Mouse (Mus musculus) cerebellum, adult 11-12 months (tissue): ENCODE results near the gene Tmem198.

ENCODE experiments used
- DNase-seq: peaks from one replicate; pipeline ENCODE4 v3.0.0; 2022

Gene Tmem198

GRCm38 (mm10) chr1:75455948-75456347 is 23.4 kb upstream of the Tmem198 start:
- no peak for DNase-seq

GRCm38 (mm10) chr1:75456746-75457564 is 22.4 kb upstream of the Tmem198 start:
- DNase-seq, result peak; percentile 40

- no peak for DNase-seq
Observed at GRCm38 (mm10) chr1:75457710-75458024, 21.7 kb upstream of the Tmem198 start.

- DNase-seq, result peak; percentile 46
Observed at GRCm38 (mm10) chr1:75458025-75458788, 21.1 kb upstream of the Tmem198 start.

GRCm38 (mm10) chr1:75458789-75459684 is 20.3 kb upstream of the Tmem198 start:
- DNase-seq, result no peak

- DNase-seq, result no peak
Observed at GRCm38 (mm10) chr1:75460297-75460696, 19.0 kb upstream of the Tmem198 start.

GRCm38 (mm10) chr1:75462636-75463035 is 16.7 kb upstream of the Tmem198 start:
- DNase-seq, result no peak

- DNase-seq, result no peak
Observed at GRCm38 (mm10) chr1:75463652-75464204, 15.6 kb upstream of the Tmem198 start.

- peak; percentile 81 for DNase-seq
Observed at GRCm38 (mm10) chr1:75467215-75467927, 12.0 kb upstream of the Tmem198 start.

GRCm38 (mm10) chr1:75469287-75469825 is 10.0 kb upstream of the Tmem198 start:
- DNase-seq, result no peak

GRCm38 (mm10) chr1:75476441-75476840 is 2.9 kb upstream of the Tmem198 start:
- DNase-seq, result peak; percentile 63

GRCm38 (mm10) chr1:75477264-75477965 is 1.9 kb upstream of the Tmem198 start:
- DNase-seq, result peak; percentile 91

GRCm38 (mm10) chr1:75477966-75478290 is 1.4 kb upstream of the Tmem198 start:
- DNase-seq, result no peak

GRCm38 (mm10) chr1:75478497-75478896 is 835 bp upstream of the Tmem198 start:
- DNase-seq, result no peak

- DNase-seq, result no peak
Observed at GRCm38 (mm10) chr1:75479635-75479989, 280 bp downstream of the Tmem198 start.

- DNase-seq, result peak; percentile 57
Observed at GRCm38 (mm10) chr1:75480036-75480435, 704 bp downstream of the Tmem198 start.

- peak; percentile 35 for DNase-seq
Observed at GRCm38 (mm10) chr1:75480735-75481134, 1.4 kb downstream of the Tmem198 start.

- DNase-seq, result peak; percentile 64
Observed at GRCm38 (mm10) chr1:75486561-75486960, 7.2 kb downstream of the Tmem198 start.

GRCm38 (mm10) chr1:75487040-75487404 is 7.7 kb downstream of the Tmem198 start:
- DNase-seq, result peak; percentile 52

- DNase-seq, result peak; percentile 84
Observed at GRCm38 (mm10) chr1:75487405-75488161, 8.3 kb downstream of the Tmem198 start.
